ENCODE assay signal across 15 mouse cellular contexts in genomic region chr9:48635576-48636350, GRCm38 (mm10). TPM values are rescaled to one million over a fixed set of nuclear protein-coding genes. Genes with fewer than 3 reads are reported as not detected.
DNase-seq lines count a peak whose midpoint lies in the region; ATAC-seq lines count a peak whose summit lies in the region.
"Had no signal": no experiment of that assay in that cellular context is flagged by ENCODE, and none has a peak within 500 bp of the region (broad histone marks: within the 10 kb centered on the region; RNA-seq: fewer than 3 reads in every experiment).

No protein-coding gene starts in this region.

- peaks cover 21% of the 10 kb centered on the region; the same call in 1 of the 2 replicates for H3K27me3 ChIP-seq in heart, embryonic 15.5 days
- H3K27me3 ChIP-seq in neural tube, embryonic 15.5 days (replicated peaks): peaks cover 4% of the 10 kb centered on the region
- H3K27me3 ChIP-seq in embryonic facial prominence, embryonic 12.5 days: 0 out of 2 replicates have a peak, but pooled peaks cover 6% of the 10 kb centered on the region
- H3K27me3 ChIP-seq in stomach, embryonic 14.5 days (ENCODE audit: control insufficient read depth, insufficient read depth, low read length): no peaks in the 10 kb centered on the region

- 0 out of 2 replicates have a peak, but pooled peaks cover 2% of the 10 kb centered on the region for H3K4me1 ChIP-seq in heart, embryonic 15.5 days (replicated peaks)
- peaks cover 3% of the 10 kb centered on the region; the same call in 1 of the 2 replicates for H3K4me1 ChIP-seq in neural tube, embryonic 15.5 days
- no peaks in the 10 kb centered on the region for H3K4me1 ChIP-seq in embryonic facial prominence, embryonic 12.5 days
- no peaks in the 10 kb centered on the region for H3K4me1 ChIP-seq in stomach, embryonic 14.5 days (ENCODE audit: control insufficient read depth, insufficient read depth, low read length)

- intact Hi-C loops in heart, postnatal 25 days (cut with DNase I): no loop called here

- no peak overlapping the region for H3K4me3 ChIP-seq in heart, embryonic 15.5 days
- no peak overlapping the region for H3K4me3 ChIP-seq in neural tube, embryonic 15.5 days (replicated peaks)
- H3K4me3 ChIP-seq in embryonic facial prominence, embryonic 12.5 days: no peak overlapping the region
- no peak overlapping the region for H3K4me3 ChIP-seq in stomach, embryonic 14.5 days (ENCODE audit: low read depth, low read length)

- H3K9me3 ChIP-seq in heart, embryonic 15.5 days (replicated peaks): no peaks in the 10 kb centered on the region
- H3K9me3 ChIP-seq in neural tube, embryonic 15.5 days (replicated peaks): no peaks in the 10 kb centered on the region
- no peaks in the 10 kb centered on the region for H3K9me3 ChIP-seq in embryonic facial prominence, embryonic 12.5 days
- no peaks in the 10 kb centered on the region for H3K9me3 ChIP-seq in stomach, embryonic 14.5 days (ENCODE audit: control insufficient read depth, low read depth, low read length)

- H3K4me2 ChIP-seq in heart, embryonic 15.5 days: peak overlapping the region; percentile 30; the same call in 1 of the 2 replicates
- H3K4me2 ChIP-seq in neural tube, embryonic 15.5 days: no peak overlapping the region
- 0 out of 2 replicates have a peak overlapping the region, but pooled peaks have one; percentile 12 for H3K4me2 ChIP-seq in embryonic facial prominence, embryonic 12.5 days (replicated peaks)
- H3K4me2 ChIP-seq in stomach, embryonic 14.5 days (replicated peaks; ENCODE audit: low read depth, low read length): 0 out of 2 replicates have a peak overlapping the region, but pooled peaks have one; percentile 0

- no peak for ATAC-seq in heart, embryonic 15.5 days (replicated peaks; ENCODE audit: insufficient number of reproducible peaks, insufficient read depth, low FRiP score, low read depth)
- ATAC-seq in neural tube, embryonic 15.5 days (ENCODE audit: low FRiP score): no peak
- ATAC-seq in embryonic facial prominence, embryonic 12.5 days (ENCODE audit: insufficient number of reproducible peaks, insufficient read depth, low FRiP score, low TSS enrichment): no peak
- ATAC-seq in stomach, embryonic 14.5 days (ENCODE audit: insufficient number of reproducible peaks, insufficient read depth, low FRiP score, low read depth): no peak
- ATAC-seq: hindbrain, postnatal 0 days had no signal

- H3K9ac ChIP-seq in heart, embryonic 15.5 days: no peak overlapping the region
- H3K9ac ChIP-seq in neural tube, embryonic 15.5 days (replicated peaks): no peak overlapping the region
- no peak overlapping the region for H3K9ac ChIP-seq in embryonic facial prominence, embryonic 12.5 days
- no peak overlapping the region for H3K9ac ChIP-seq in stomach, embryonic 14.5 days (replicated peaks; ENCODE audit: low read depth, low read length)
- H3K9ac ChIP-seq: liver, embryonic 14.5 days had no signal

- 36% methylated on average over 18 of the region's 18 CpGs for WGBS in heart, embryonic 15.5 days
- 51% methylated on average over 18 of the region's 18 CpGs for WGBS in neural tube, embryonic 15.5 days
- 45% methylated on average over 18 of the region's 18 CpGs for WGBS in embryonic facial prominence, embryonic 12.5 days
- 34% methylated on average over 18 of the region's 18 CpGs for WGBS in stomach, embryonic 14.5 days

- H3K36me3 ChIP-seq in heart, embryonic 15.5 days: no peaks in the 10 kb centered on the region
- no peaks in the 10 kb centered on the region for H3K36me3 ChIP-seq in neural tube, embryonic 15.5 days
- no peaks in the 10 kb centered on the region for H3K36me3 ChIP-seq in embryonic facial prominence, embryonic 12.5 days
- H3K36me3 ChIP-seq in stomach, embryonic 14.5 days (ENCODE audit: control insufficient read depth, insufficient read depth, low read length): no peaks in the 10 kb centered on the region

- no peak for DNase-seq in heart, postnatal 25 days (ENCODE audit: low spot score)
- peak; percentile 11 for DNase-seq in neural tube, embryonic 10.5 days (ENCODE audit: extremely low spot score, low spot score)
- DNase-seq in frontal cortex, postnatal 36 days (ENCODE audit: low spot score in 2 of 2): no peak
- DNase-seq: cerebellum, adult 11 months; kidney, adult 8-10 months; lung, postnatal 36 days; right cerebral cortex, postnatal 14 days; thymus, postnatal 14 days had no signal

- H3K27ac ChIP-seq in heart, embryonic 15.5 days: no peak overlapping the region
- no peak overlapping the region for H3K27ac ChIP-seq in neural tube, embryonic 15.5 days (replicated peaks)
- H3K27ac ChIP-seq in embryonic facial prominence, embryonic 12.5 days: no peak overlapping the region
- no peak overlapping the region for H3K27ac ChIP-seq in stomach, embryonic 14.5 days (ENCODE audit: low read length)
- H3K27ac ChIP-seq: hindbrain, postnatal 0 days; liver, embryonic 14.5 days had no signal

RNA-seq across cellular contexts. Expression of gene Nnmt, which starts 30.8 kb away (rescaled TPM):
- polyA plus RNA-seq in heart, embryonic 15.5 days (2015; fragmentation: Nextera tagmentation; extraction: Ambion mirVana): 6.2 and 7.2 TPM in 2 replicates
- total RNA-seq in heart, postnatal 25 days (2021): 1 to 10 TPM; 5.1 to 5.5 TPM
- 0.70 and 0.92 TPM in 2 replicates for polyA plus RNA-seq in neural tube, embryonic 15.5 days (2015; fragmentation: Nextera tagmentation; extraction: Ambion mirVana)
- polyA plus RNA-seq in embryonic facial prominence, embryonic 12.5 days (2016; fragmentation: Nextera tagmentation; extraction: Ambion mirVana): 5.2 and 5.9 TPM in 2 replicates
- 1.4 and 1.8 TPM in 2 replicates for polyA plus RNA-seq in stomach, embryonic 14.5 days (2014; fragmentation: Nextera tagmentation; extraction: Ambion mirVana)
- total RNA-seq: hindbrain, postnatal 0 days; neutrophil, adult 5-6 weeks had no signal
